ENCODE assay signal across 9 mouse cellular contexts in genomic region chr10:86295454-86296098, GRCm38 (mm10). TPM values are rescaled to one million over a fixed set of nuclear protein-coding genes. Genes with fewer than 3 reads are reported as not detected.
A peak's percentile ranks its signal among the peaks of the same experiment; 100 is the strongest.
DNase-seq lines count a peak whose midpoint lies in the region; ATAC-seq and TF ChIP-seq lines count a peak whose summit lies in the region.
"Had no signal": no experiment of that assay in that cellular context is flagged by ENCODE, and none has a peak within 500 bp of the region (broad histone marks: within the 10 kb centered on the region; RNA-seq: fewer than 3 reads in every experiment).

No protein-coding gene starts in this region.

- DNase-seq in heart, adult 18-20 months, result no peak
- no peak for DNase-seq in cerebellum, adult 9-10 months
- no peak for DNase-seq in gastrocnemius, adult 8-10 months (ENCODE audit: low spot score in 2 of 2)
- DNase-seq in cerebellum, postnatal 4 days (ENCODE audit: low spot score in 2 of 2), result no peak

- no peak for ATAC-seq in heart, embryonic 16.5 days (replicated peaks; ENCODE audit: extremely low read depth, insufficient read depth, low FRiP score)
- ATAC-seq in embryonic facial prominence, embryonic 12.5 days (ENCODE audit: insufficient number of reproducible peaks, insufficient read depth, low FRiP score, low TSS enrichment), result peak; percentile 49
- no peak for ATAC-seq in intestine, embryonic 16.5 days

- H3K36me3 ChIP-seq in heart, embryonic 16.5 days (ENCODE audit: control insufficient read depth, insufficient read depth), result no peaks in the 10 kb centered on the region
- H3K36me3 ChIP-seq in embryonic facial prominence, embryonic 12.5 days, result no peaks in the 10 kb centered on the region
- no peaks in the 10 kb centered on the region for H3K36me3 ChIP-seq in intestine, embryonic 16.5 days (ENCODE audit: control insufficient read depth, insufficient read depth, low read length)
- H3K36me3 ChIP-seq in myocyte (ENCODE audit: control insufficient read depth, insufficient read depth), result no peaks in the 10 kb centered on the region

- H3K4me3 ChIP-seq in heart, embryonic 16.5 days (ENCODE audit: low read length), result peak overlapping the region; percentile 36
- H3K4me3 ChIP-seq in embryonic facial prominence, embryonic 12.5 days, result 0 out of 2 replicates have a peak overlapping the region, but pooled peaks have one; percentile 7
- no peak overlapping the region for H3K4me3 ChIP-seq in intestine, embryonic 16.5 days (ENCODE audit: low read length)
- no peak overlapping the region for H3K4me3 ChIP-seq in myocyte

- TF ChIP-seq POLR2A in myocyte (IDR thresholded peaks at IDR 0.05; ENCODE audit: insufficient read length, low read depth), result no peak

- WGBS in heart, embryonic 16.5 days, result 34% methylated on average over 13 of the region's 13 CpGs
- 11% methylated on average over 13 of the region's 13 CpGs for WGBS in embryonic facial prominence, embryonic 12.5 days
- WGBS in intestine, embryonic 16.5 days, result 43% methylated on average over 13 of the region's 13 CpGs

- no peaks in the 10 kb centered on the region for H3K9me3 ChIP-seq in heart, embryonic 16.5 days (replicated peaks; ENCODE audit: control insufficient read depth, low read length)
- no peaks in the 10 kb centered on the region for H3K9me3 ChIP-seq in embryonic facial prominence, embryonic 12.5 days
- H3K9me3 ChIP-seq in intestine, embryonic 16.5 days (ENCODE audit: control insufficient read depth, low read length), result no peaks in the 10 kb centered on the region

- H3ac ChIP-seq in myocyte (ENCODE audit: control insufficient read depth, insufficient read length), result no peak overlapping the region

- no peaks in the 10 kb centered on the region for H3K27me3 ChIP-seq in heart, embryonic 16.5 days (ENCODE audit: control insufficient read depth, insufficient read depth, low read length)
- 0 out of 2 replicates have a peak, but pooled peaks cover 3% of the 10 kb centered on the region for H3K27me3 ChIP-seq in embryonic facial prominence, embryonic 12.5 days
- no peaks in the 10 kb centered on the region for H3K27me3 ChIP-seq in intestine, embryonic 16.5 days (replicated peaks; ENCODE audit: control insufficient read depth, insufficient read depth, low read length)
- no peaks in the 10 kb centered on the region for H3K27me3 ChIP-seq in myocyte (ENCODE audit: control insufficient read depth, insufficient read depth, insufficient read length)
- H3K27me3 ChIP-seq: CH12.LX had no signal

- no peaks in the 10 kb centered on the region for H3K79me2 ChIP-seq in myocyte (ENCODE audit: control insufficient read depth, insufficient read depth)

- H3K4me1 ChIP-seq in heart, embryonic 16.5 days (ENCODE audit: control insufficient read depth, insufficient read depth, low read length), result peaks cover 5% of the 10 kb centered on the region
- H3K4me1 ChIP-seq in embryonic facial prominence, embryonic 12.5 days, result peaks cover 20% of the 10 kb centered on the region
- H3K4me1 ChIP-seq in intestine, embryonic 16.5 days (ENCODE audit: control insufficient read depth, insufficient read depth, low read length), result peaks cover 16% of the 10 kb centered on the region

- H3K9ac ChIP-seq in heart, embryonic 16.5 days (ENCODE audit: low read length), result peak overlapping the region; percentile 62; the same call in 1 of the 2 replicates
- peak overlapping the region; percentile 1; the same call in 1 of the 2 replicates for H3K9ac ChIP-seq in embryonic facial prominence, embryonic 12.5 days
- peak overlapping the region; percentile 60 for H3K9ac ChIP-seq in intestine, embryonic 16.5 days (ENCODE audit: low read depth, low read length)

- peak overlapping the region; percentile 68 for H3K4me2 ChIP-seq in heart, embryonic 16.5 days (ENCODE audit: low read depth, low read length)
- peak overlapping the region; percentile 56 for H3K4me2 ChIP-seq in embryonic facial prominence, embryonic 12.5 days (replicated peaks)
- H3K4me2 ChIP-seq in intestine, embryonic 16.5 days (ENCODE audit: low read depth, low read length), result peak overlapping the region; percentile 39
- peak overlapping the region; percentile 44 for H3K4me2 ChIP-seq in myocyte (ENCODE audit: low read depth)

- H3K27ac ChIP-seq in heart, embryonic 16.5 days (ENCODE audit: low read length), result no peak overlapping the region
- H3K27ac ChIP-seq in embryonic facial prominence, embryonic 12.5 days, result peak overlapping the region; percentile 91
- H3K27ac ChIP-seq in intestine, embryonic 16.5 days (ENCODE audit: low read length), result no peak overlapping the region

TF ChIP-seq in myocyte, 11 proteins besides CTCF, POLR2A, EP300 and RAD21:
- TF ChIP-seq MAX (IDR thresholded peaks at IDR 0.05; ENCODE audit: low read depth), result no peak
- TF ChIP-seq E2F4 (IDR thresholded peaks at IDR 0.05; ENCODE audit: insufficient read depth), result no peak
- TF ChIP-seq POLR2AphosphoS2 (IDR thresholded peaks at IDR 0.05; ENCODE audit: insufficient read length, low read depth), result no peak
- no peak for TF ChIP-seq MYOD1 (IDR thresholded peaks at IDR 0.05; ENCODE audit: control insufficient read depth in 1 of 3, insufficient read length in 2 of 3, low read depth in 2 of 3)
- no peak for TF ChIP-seq TCF3 (IDR thresholded peaks at IDR 0.05; ENCODE audit: insufficient read length, low read depth)
- TF ChIP-seq SRF (IDR thresholded peaks at IDR 0.05; ENCODE audit: control insufficient read depth, insufficient read length, low read depth), result no peak
- TF ChIP-seq TCF12 (IDR thresholded peaks at IDR 0.05; ENCODE audit: insufficient read depth, poor library complexity, severe bottlenecking), result no peak
- no peak for TF ChIP-seq CEBPB (IDR thresholded peaks at IDR 0.05; ENCODE audit: insufficient read depth, poor library complexity, severe bottlenecking)
- TF ChIP-seq MYOG (IDR thresholded peaks at IDR 0.05; ENCODE audit: control insufficient read depth in 1 of 3, insufficient read depth in 1 of 3, insufficient read length in 2 of 3, low read depth in 2 of 3), result no peak
- no peak for TF ChIP-seq REST (IDR thresholded peaks at IDR 0.05; ENCODE audit: insufficient read depth, insufficient read length)
- TF ChIP-seq USF1 (IDR thresholded peaks at IDR 0.05; ENCODE audit: low read depth), result no peak

RNA-seq across cellular contexts. Expression of gene Timp3, which starts 4.6 kb away (rescaled TPM):
- polyA plus RNA-seq in heart, embryonic 16.5 days (2015; fragmentation: Nextera tagmentation; extraction: Ambion mirVana), result 90.5 and 91.7 TPM in 2 replicates
- total RNA-seq in heart, adult 18-20 months (2021), result 100 to 1,000 TPM; 161 to 188 TPM
- polyA plus RNA-seq in embryonic facial prominence, embryonic 12.5 days (2016; fragmentation: Nextera tagmentation; extraction: Ambion mirVana), result 66.3 and 66.4 TPM in 2 replicates
- 43.4 and 43.7 TPM in 2 replicates for polyA plus RNA-seq in intestine, embryonic 16.5 days (2015; fragmentation: Nextera tagmentation; extraction: Ambion mirVana)
- 18.7 TPM for polyA plus RNA-seq in myocyte (2012; fragmentation: generic; extraction: Trizol)
- total RNA-seq in gastrocnemius, adult 8-10 months (2022), result 10 to 100 TPM; 47.0 to 80.7 (median 56.9) TPM

Comparison
In these comparisons a context has a peak if more than half of its experiments do, and no peak if none do; other contexts are left out.
1. H3K4me3 ChIP-seq: peak in heart, embryonic 16.5 days (single experiment) and embryonic facial prominence, embryonic 12.5 days (single experiment); none in intestine, embryonic 16.5 days (single experiment) and myocyte (single experiment).
2. H3K9ac ChIP-seq: peak in every context shown above with its lines; median percentile 62 in heart, embryonic 16.5 days; 60 in intestine, embryonic 16.5 days; 1 in embryonic facial prominence, embryonic 12.5 days.
3. Peak in every context shown above with its lines, with median percentiles within 50 percentile points of each other: H3K4me2 ChIP-seq.